Mouse (Mus musculus): ENCODE data around the gene Grin3b.

DNA sequence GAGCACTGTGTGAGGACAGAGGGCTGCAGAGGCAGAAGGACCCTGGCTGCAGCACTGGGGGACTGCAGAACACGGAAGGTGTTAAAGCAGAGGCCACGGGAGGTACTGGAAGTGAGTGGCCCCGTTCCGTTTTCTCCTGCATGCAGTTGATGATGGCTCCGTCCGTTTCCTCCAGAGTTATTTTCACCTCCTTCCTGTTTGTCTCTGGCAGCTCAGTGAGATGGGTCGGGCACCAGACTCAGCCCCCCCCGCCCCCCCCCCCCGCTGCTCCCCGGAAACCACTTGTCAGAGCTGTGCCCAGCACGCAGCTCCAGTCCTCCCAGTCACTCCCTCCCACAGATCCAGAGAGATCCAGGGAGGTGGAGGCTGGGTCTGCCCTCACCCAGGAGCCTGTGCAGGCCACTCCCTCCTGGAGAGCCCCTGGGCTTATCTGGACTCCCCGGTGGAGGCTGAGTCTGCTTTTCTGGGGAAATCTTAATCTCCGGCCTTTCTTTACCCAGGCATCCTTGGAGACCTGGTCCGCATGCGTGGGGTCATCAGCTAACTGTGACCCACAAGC, 48.3 kb downstream of the Grin3b start:
- no peak for TF ChIP-seq POLR2AphosphoS5 (IDR thresholded peaks at IDR 0.05; ENCODE audit: insufficient replicate concordance, low read depth, low read length)
- TF ChIP-seq CTCF (IDR thresholded peaks at IDR 0.05; ENCODE audit: low read depth, low read length): no peak
- TF ChIP-seq GATA1 (IDR thresholded peaks at IDR 0.05; ENCODE audit: borderline replicate concordance, low read length): no peak
- no peak for TF ChIP-seq TAL1 (conservative IDR thresholded peaks at IDR 0.05; ENCODE audit: low read depth, low read length)
- TF ChIP-seq GATA2 (IDR thresholded peaks at IDR 0.05; ENCODE audit: borderline replicate concordance, low read depth, low read length): no peak
